Mouse (Mus musculus): Measurements from ENCODE around the gene Camk2d.

- no peak for TF ChIP-seq CTCF (conservative IDR thresholded peaks at IDR 0.05 in 1 of 2, IDR thresholded peaks at IDR 0.05 in 1 of 2; ENCODE audit: low read depth in 2 of 2, low read length in 2 of 2)
- no peak for TF ChIP-seq MAFK (IDR thresholded peaks at IDR 0.05; ENCODE audit: insufficient replicate concordance, low read length)
- no peak for TF ChIP-seq ZNF384 (IDR thresholded peaks at IDR 0.05; ENCODE audit: low read depth, low read length)
- TF ChIP-seq E2F4 (IDR thresholded peaks at IDR 0.05; ENCODE audit: insufficient replicate concordance, low read depth, low read length), result no peak
- TF ChIP-seq RCOR1 (conservative IDR thresholded peaks at IDR 0.05; ENCODE audit: low read depth, low read length), result no peak
- no peak for TF ChIP-seq POLR2A (IDR thresholded peaks at IDR 0.05; ENCODE audit: low read depth, low read length)
- no peak for TF ChIP-seq ZMIZ1 (IDR thresholded peaks at IDR 0.05; ENCODE audit: low read depth, low read length)
- TF ChIP-seq USF1 (IDR thresholded peaks at IDR 0.05; ENCODE audit: low read depth, low read length), result no peak
- TF ChIP-seq ZC3H11A (IDR thresholded peaks at IDR 0.05; ENCODE audit: low read depth, low read length), result no peak
- no peak for TF ChIP-seq MAZ (IDR thresholded peaks at IDR 0.05; ENCODE audit: low read depth, low read length)
- no peak for TF ChIP-seq KAT2A (IDR thresholded peaks at IDR 0.05; ENCODE audit: insufficient replicate concordance, low read length)
- no peak for TF ChIP-seq NELFE (IDR thresholded peaks at IDR 0.05; ENCODE audit: low read depth, low read length)
- no peak for TF ChIP-seq SMC3 (IDR thresholded peaks at IDR 0.05; ENCODE audit: low read depth, low read length)
- TF ChIP-seq POLR2AphosphoS2 (IDR thresholded peaks at IDR 0.05; ENCODE audit: low read depth, low read length), result no peak
Observed at GRCm38 (mm10) chr3:126771032-126771431, 174.9 kb downstream of the Camk2d start.

Measured in CH12.LX (cell line).